Mouse (Mus musculus) liver, embryonic 14.5 days (tissue): Measurements from ENCODE around the gene Rara. TPM values are rescaled to one million over a fixed set of nuclear protein-coding genes. Genes with fewer than 3 reads are reported as not detected.

Experiments
- ATAC-seq: fragments of 200-750 bp; cut with Nextera tagmentation; 2 replicates; pipeline ENCODE4 v1.8.0; 2017; ENCODE audit warnings: moderate number of reproducible peaks, mild to moderate bottlenecking, moderate library complexity; ENCODE audit not compliant: insufficient read depth
- DNase-seq, 3 experiments: peaks; one replicate each; pipeline ENCODE4 v3.0.0-alpha.2; 2012 to 2013; ENCODE audit warnings: low read depth in 3 of 3, low spot score in 3 of 3
- H3K27ac ChIP-seq: fragments of 300-500 bp; sonication (generic); 2 replicates; pipeline ENCODE4 v1.5.1; 2014; ENCODE audit warnings: moderate library complexity, mild to moderate bottlenecking, control low read depth, inconsistent platforms
- H3K27me3 ChIP-seq: fragments of 300-500 bp; sonication (generic); 2 replicates; pipeline ENCODE4 v1.6.1; 2014; ENCODE audit warnings: mild to moderate bottlenecking, low read length, moderate library complexity; ENCODE audit not compliant: control insufficient read depth, insufficient read depth
- H3K36me3 ChIP-seq: fragments of 300-500 bp; sonication (generic); replicated peaks from 2 replicates; pipeline ENCODE4 v1.6.1; 2014; ENCODE audit warnings: low read depth; ENCODE audit not compliant: control insufficient read depth, insufficient read depth
- H3K4me1 ChIP-seq, 2 experiments: fragments of 200-500 bp in 1 of 2; fragments of 300-500 bp in 1 of 2; sonication (generic) in 1 of 2; replicated peaks; 2 replicates each; pipeline ENCODE4 v1.6.1; 2012 to 2014; ENCODE audit warnings: antibody characterized with exemption in 1 of 2, inconsistent platforms in 1 of 2, low read length in 1 of 2; ENCODE audit not compliant: control insufficient read depth in 2 of 2, insufficient read depth in 2 of 2
- H3K4me2 ChIP-seq: fragments of 300-500 bp; sonication (generic); 2 replicates; pipeline ENCODE4 v1.6.1; 2014; ENCODE audit warnings: low read depth, mild to moderate bottlenecking, control low read depth, moderate library complexity
- H3K4me3 ChIP-seq, 2 experiments: fragments of 200-500 bp in 1 of 2; fragments of 300-500 bp in 1 of 2; sonication (generic) in 1 of 2; 2 replicates each; pipeline ENCODE4 v1.5.1; 2012 to 2014; ENCODE audit warnings: low read depth in 2 of 2, low read length in 2 of 2, mild to moderate bottlenecking in 2 of 2, control low read depth in 1 of 2, inconsistent platforms in 1 of 2, moderate library complexity in 1 of 2; ENCODE audit not compliant: insufficient read depth in 1 of 2
- H3K9ac ChIP-seq: fragments of 300-500 bp; sonication (generic); replicated peaks from 2 replicates; pipeline ENCODE4 v1.6.1; 2014; ENCODE audit warnings: mild to moderate bottlenecking, control low read depth, moderate library complexity
- H3K9me3 ChIP-seq: fragments of 300-500 bp; sonication (generic); 2 replicates; pipeline ENCODE4 v1.6.1; 2016; ENCODE audit warnings: low read length, mixed read lengths; ENCODE audit not compliant: control insufficient read depth
- CTCF ChIP-seq: IDR thresholded peaks from 2 replicates; pipeline ENCODE4 v1.5.1; 2016; ENCODE audit warnings: antibody characterized with exemption, low read depth, control low read depth
- EP300 ChIP-seq: IDR thresholded peaks from 2 replicates; pipeline ENCODE4 v1.6.1; 2016; ENCODE audit warnings: antibody characterized with exemption, low read depth
- WGBS: fragments of 180-500 bp; shearing (Covaris S2); extraction: QIAGEN DNeasy Blood & Tissue Kit; methylation state at CpG from one replicate; pipeline ENCODE4 v1.1.7; 2014; ENCODE audit not compliant: insufficient replicate concordance; 5-methylcytosine and 5-hydroxymethylcytosine counted together
- polyA plus RNA-seq, 2 experiments: library from polyadenylated mRNA; depleted of rRNA in 1 of 2; stranded (reverse) in 1 of 2; unstranded in 1 of 2; fragments of >200 nt; fragmentation: Nextera tagmentation in 1 of 2; extraction: Ambion mirVana in 1 of 2; gene quantifications; 2 replicates each; pipeline versions ENCODE4 v1.2.1 to v1.2.3; 2012 to 2014

The Rara gene
- polyA plus RNA-seq, 2 experiments = 1.9 to 3.2 TPM

DNA sequence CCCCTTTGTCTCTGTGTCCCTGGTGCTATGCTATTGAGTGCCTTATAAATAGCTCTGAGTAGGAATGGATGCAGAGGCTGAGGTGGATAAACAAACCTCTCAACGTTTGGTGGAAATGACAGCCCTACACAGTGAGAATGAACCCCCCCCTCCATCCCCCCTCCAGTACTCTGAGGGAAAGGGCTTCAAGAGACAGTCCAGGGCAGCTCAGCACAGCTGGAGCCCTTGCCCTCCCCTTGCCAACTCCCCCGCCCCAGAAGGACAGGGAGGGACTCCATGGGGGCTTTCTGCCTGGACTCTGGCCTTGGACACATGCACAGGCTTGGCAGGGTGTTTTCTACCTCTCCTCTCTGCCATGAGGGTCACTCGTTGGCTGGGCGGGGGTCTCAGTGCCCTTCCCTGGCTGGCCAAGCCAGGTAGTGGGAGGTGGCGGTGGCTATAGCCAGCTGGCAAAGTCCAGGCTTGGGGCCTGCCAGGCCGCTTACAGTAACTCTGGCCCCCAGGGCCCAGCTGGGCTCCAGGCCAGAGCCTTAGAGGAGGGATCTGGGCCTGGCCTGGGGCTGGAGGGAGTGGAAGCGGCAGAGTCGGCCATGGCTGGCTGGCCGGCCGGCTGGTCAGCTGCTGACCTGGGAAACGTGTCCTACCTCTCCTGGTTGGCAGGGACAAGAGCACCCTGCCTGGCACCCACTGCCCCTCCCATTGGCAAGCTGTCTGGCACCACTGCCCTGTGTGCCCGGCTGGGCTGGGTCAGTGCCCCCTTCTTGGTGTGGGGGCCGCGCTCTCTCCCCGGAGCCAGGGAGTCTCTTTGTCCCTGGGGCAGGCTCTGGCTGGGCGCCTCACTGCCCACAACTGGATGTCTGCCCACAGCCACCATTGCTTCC, 23.6 kb downstream of the Rara start:
- Histone ChIP-seq H3K27me3 (no peaks in the 10 kb centered on the region), H3K4me3 (no peak overlapping the region), H3K4me2 (no peak overlapping the region), H3K9me3 (no peaks in the 10 kb centered on the region), H3K36me3 (no peaks in the 10 kb centered on the region), H3K9ac (no peak overlapping the region), H3K4me1 (peaks cover 4 to 38% of the 10 kb centered on the region in 2 experiments), H3K27ac (no peak overlapping the region)
- no peak for DNase-seq
- WGBS = 67% methylated on average over 14 of the region's 16 CpGs
- TF ChIP-seq CTCF = no peak
- TF ChIP-seq EP300 = no peak
- ATAC-seq = no peak

DNA sequence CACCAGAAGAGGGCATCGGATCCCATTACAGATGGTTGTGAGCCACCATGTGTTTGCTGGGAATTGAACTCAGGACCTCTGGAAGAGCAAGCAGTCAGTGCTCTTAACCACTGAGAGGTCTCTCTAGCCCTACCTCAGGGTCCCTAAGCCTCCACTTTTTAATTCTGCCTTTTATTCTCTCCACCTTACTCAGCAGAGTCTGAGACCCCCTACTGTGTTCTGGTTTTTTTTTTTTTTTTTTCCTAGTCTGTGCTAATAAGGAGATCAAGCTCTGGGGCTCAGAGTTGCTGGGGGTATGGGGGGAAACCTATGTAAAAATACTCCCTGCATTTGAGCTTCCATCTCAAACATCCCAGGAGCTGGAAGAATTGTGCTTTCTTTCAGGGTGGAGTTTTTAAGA, 24.5 kb downstream of the Rara start:
- H3K4me3 ChIP-seq = no peak overlapping the region
- H3K9me3 ChIP-seq = no peaks in the 10 kb centered on the region
- no peak overlapping the region for H3K27ac ChIP-seq
- no peak for TF ChIP-seq CTCF
- TF ChIP-seq EP300 = no peak
- no peaks in the 10 kb centered on the region for H3K36me3 ChIP-seq
- H3K27me3 ChIP-seq = no peaks in the 10 kb centered on the region
- ATAC-seq (no peak), DNase-seq (no peak)
- 78% methylated on average over 1 of the region's 1 CpGs for WGBS
- peaks cover 4 to 38% of the 10 kb centered on the region in 2 experiments for H3K4me1 ChIP-seq
- no peak overlapping the region for H3K9ac ChIP-seq
- no peak overlapping the region for H3K4me2 ChIP-seq

DNA sequence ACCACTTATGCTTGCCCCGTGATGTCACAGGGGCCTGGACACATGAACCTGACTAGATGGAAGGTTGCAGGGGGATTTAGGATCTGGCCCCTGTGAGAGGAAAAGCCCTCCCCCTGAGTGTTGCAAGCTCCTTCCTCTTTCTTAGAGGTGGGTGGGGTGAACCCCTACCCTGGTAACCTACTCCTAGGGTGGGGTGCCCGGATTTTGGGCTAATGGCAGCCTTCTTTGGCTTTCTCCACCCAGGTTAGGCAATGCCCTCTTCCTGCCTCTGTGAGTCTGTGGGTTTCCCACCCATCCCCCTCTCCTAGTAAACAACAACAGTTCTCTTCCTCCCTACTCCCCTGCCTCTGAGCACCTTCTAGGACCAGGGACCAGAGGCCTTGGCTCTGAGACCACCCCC, 25.1 kb downstream of the Rara start:
- 23% methylated on average over 2 of the region's 2 CpGs for WGBS
- Histone ChIP-seq H3K4me3 (no peak overlapping the region), H3K9me3 (no peaks in the 10 kb centered on the region), H3K27me3 (no peaks in the 10 kb centered on the region), H3K4me1 (peaks cover 4 to 33% of the 10 kb centered on the region in 2 experiments), H3K4me2 (no peak overlapping the region), H3K9ac (no peak overlapping the region), H3K27ac (no peak overlapping the region), H3K36me3 (no peaks in the 10 kb centered on the region)
- no peak for ATAC-seq
- no peak for DNase-seq
- no peak for TF ChIP-seq CTCF
- TF ChIP-seq EP300 = no peak

DNA sequence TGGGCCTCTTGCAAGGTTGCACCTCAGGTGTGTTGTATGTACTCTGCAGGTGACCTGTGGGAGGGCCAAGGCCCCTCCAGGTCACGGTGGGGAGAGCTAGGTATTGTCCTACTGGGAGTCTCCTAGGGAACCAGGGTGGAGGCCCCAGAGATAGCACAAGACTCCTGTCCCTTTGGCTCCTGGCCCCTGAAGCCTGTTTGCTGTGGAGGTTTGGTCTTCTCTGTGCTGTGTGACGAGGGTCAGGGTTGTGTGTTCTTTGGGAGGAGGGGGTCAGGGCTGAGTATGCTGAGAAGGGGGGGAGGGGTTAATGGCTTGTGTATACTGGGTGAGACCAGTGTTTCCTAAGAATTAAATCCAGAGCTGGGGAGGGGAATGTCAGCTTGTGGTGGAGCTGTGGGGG, 25.7 kb downstream of the Rara start:
- H3K4me1 ChIP-seq = peaks cover 4 to 27% of the 10 kb centered on the region in 2 experiments; a peak in 3 of 4 replicates
- no peak for DNase-seq
- peak; percentile 36; the same call in 1 of the 2 replicates for ATAC-seq
- no peak overlapping the region for H3K4me2 ChIP-seq
- WGBS = 16% methylated on average over 2 of the region's 2 CpGs
- TF ChIP-seq EP300 (no peak), CTCF (no peak)
- H3K27ac ChIP-seq = no peak overlapping the region
- no peaks in the 10 kb centered on the region for H3K9me3 ChIP-seq
- H3K36me3 ChIP-seq = no peaks in the 10 kb centered on the region
- H3K4me3 ChIP-seq = no peak overlapping the region
- no peak overlapping the region for H3K9ac ChIP-seq
- H3K27me3 ChIP-seq = no peaks in the 10 kb centered on the region

DNA sequence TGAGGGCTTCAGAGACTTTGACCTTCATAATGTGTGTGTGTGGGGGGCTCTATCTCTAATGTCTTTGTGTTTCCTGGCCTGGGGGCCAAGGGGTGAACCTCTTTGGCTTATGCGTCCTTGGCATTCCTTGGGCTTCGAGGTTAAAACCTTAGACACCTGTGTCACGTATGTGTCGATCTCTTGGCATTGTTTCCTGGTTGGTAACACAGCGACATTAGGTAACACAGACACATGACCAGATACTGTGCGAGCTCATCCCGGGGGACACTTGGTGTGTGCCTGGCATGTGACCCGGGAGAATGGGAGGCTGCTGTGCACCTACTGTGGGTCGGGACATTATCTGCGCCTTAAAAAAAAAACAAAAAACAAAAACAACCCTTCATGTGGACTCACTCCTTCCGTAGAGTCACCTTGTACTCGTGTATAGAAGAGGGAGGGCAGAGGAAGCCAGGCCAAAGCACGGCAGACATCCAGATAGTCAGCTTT, 26.3 kb downstream of the Rara start:
- H3K27ac ChIP-seq = no peak overlapping the region
- WGBS = 23% methylated on average over 13 of the region's 13 CpGs
- no peak for DNase-seq
- no peaks in the 10 kb centered on the region for H3K27me3 ChIP-seq
- H3K9me3 ChIP-seq = no peaks in the 10 kb centered on the region
- peak overlapping the region; percentile 8 for H3K4me2 ChIP-seq
- H3K36me3 ChIP-seq = no peaks in the 10 kb centered on the region
- no peak for ATAC-seq
- peaks cover 4 to 25% of the 10 kb centered on the region in 2 experiments; a peak in 3 of 4 replicates for H3K4me1 ChIP-seq
- no peak for TF ChIP-seq EP300
- TF ChIP-seq CTCF = no peak
- H3K4me3 ChIP-seq = no peak overlapping the region
- H3K9ac ChIP-seq = no peak overlapping the region
